Mouse (Mus musculus): ENCODE results near the gene Nicn1. TPM values are rescaled to one million over a fixed set of nuclear protein-coding genes. Genes with fewer than 3 reads are reported as not detected.
A peak's percentile ranks its signal among the peaks of the same experiment; 100 is the strongest.

Gene Nicn1
- 37.9 TPM for polyA plus RNA-seq (2012; fragmentation: generic; extraction: Trizol)

- peak within 1 kb of the TSS; percentile 41 for H3ac ChIP-seq (ENCODE audit: control insufficient read depth, insufficient read length)
- peaks cover 4% of the 10 kb centered on the region for H3K36me3 ChIP-seq (ENCODE audit: control insufficient read depth, insufficient read depth)
- H3K79me2 ChIP-seq (ENCODE audit: control insufficient read depth, insufficient read depth) = no peaks in the 10 kb centered on the region
- TF ChIP-seq MYOD1 (IDR thresholded peaks at IDR 0.05; ENCODE audit: control insufficient read depth in 1 of 3, insufficient read length in 2 of 3, low read depth in 2 of 3) (no peak), MYOG (IDR thresholded peaks at IDR 0.05; ENCODE audit: control insufficient read depth in 1 of 3, insufficient read depth in 1 of 3, insufficient read length in 2 of 3, low read depth in 2 of 3) (no peak), POLR2A (IDR thresholded peaks at IDR 0.05; ENCODE audit: insufficient read length, low read depth) (peak; percentile 21)
- peak within 1 kb of the TSS; percentile 63 for H3K4me3 ChIP-seq
- H3K4me2 ChIP-seq (ENCODE audit: low read depth) = peak within 1 kb of the TSS; percentile 94
- H3K27me3 ChIP-seq (ENCODE audit: control insufficient read depth, insufficient read depth, insufficient read length) = no peaks in the 10 kb centered on the region
Observed at GRCm38 (mm10) chr9:108290016-108290750, at the start of gene Nicn1. Gene Nicn1 (plus strand): TSS chr9:108290429.

GRCm38 (mm10) chr9:108244540-108244939, 45.7 kb upstream of the Nicn1 start:
- Histone ChIP-seq H3K79me2 (ENCODE audit: control insufficient read depth, insufficient read depth) (peaks cover 46% of the 10 kb centered on the region), H3K36me3 (ENCODE audit: control insufficient read depth, insufficient read depth) (peaks cover 27% of the 10 kb centered on the region), H3K4me2 (ENCODE audit: low read depth) (no peak overlapping the region), H3K27me3 (ENCODE audit: control insufficient read depth, insufficient read depth, insufficient read length) (no peaks in the 10 kb centered on the region), H3ac (ENCODE audit: control insufficient read depth, insufficient read length) (no peak overlapping the region), H3K4me3 (no peak overlapping the region)
- TF ChIP-seq CEBPB (IDR thresholded peaks at IDR 0.05; ENCODE audit: insufficient read depth, poor library complexity, severe bottlenecking) = no peak
- TF ChIP-seq USF1 (IDR thresholded peaks at IDR 0.05; ENCODE audit: low read depth) = no peak
- TF ChIP-seq REST (IDR thresholded peaks at IDR 0.05; ENCODE audit: insufficient read depth, insufficient read length) = no peak
- TF ChIP-seq SRF (IDR thresholded peaks at IDR 0.05; ENCODE audit: control insufficient read depth, insufficient read length, low read depth) = no peak
- no peak for TF ChIP-seq POLR2A (IDR thresholded peaks at IDR 0.05; ENCODE audit: insufficient read length, low read depth)
- no peak for TF ChIP-seq MYOD1 (IDR thresholded peaks at IDR 0.05; ENCODE audit: control insufficient read depth in 1 of 3, insufficient read length in 2 of 3, low read depth in 2 of 3)

DNA sequence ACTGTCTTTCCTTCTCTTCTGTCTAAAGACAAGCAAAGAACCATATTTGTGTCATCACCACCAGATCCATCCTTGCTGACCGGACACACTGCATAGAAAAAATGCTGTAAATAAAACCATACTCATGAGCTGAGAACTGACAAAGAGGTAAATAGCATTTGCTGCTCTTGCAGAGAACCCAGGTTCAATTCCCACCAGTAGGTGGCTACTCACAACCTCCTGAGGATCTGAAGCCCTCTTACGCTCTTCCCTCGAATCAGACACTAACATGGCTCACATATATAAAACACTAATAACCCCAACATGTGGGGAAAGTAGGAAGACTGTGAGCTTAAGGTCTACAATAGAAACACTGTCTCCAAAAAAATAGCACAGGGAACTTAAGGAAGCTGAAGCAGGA, 45.2 kb upstream of the Nicn1 start:
- no peak overlapping the region for H3ac ChIP-seq (ENCODE audit: control insufficient read depth, insufficient read length)
- H3K27me3 ChIP-seq (ENCODE audit: control insufficient read depth, insufficient read depth, insufficient read length) = no peaks in the 10 kb centered on the region
- no peak overlapping the region for H3K4me2 ChIP-seq (ENCODE audit: low read depth)
- H3K79me2 ChIP-seq (ENCODE audit: control insufficient read depth, insufficient read depth) = peaks cover 43% of the 10 kb centered on the region
- peaks cover 27% of the 10 kb centered on the region for H3K36me3 ChIP-seq (ENCODE audit: control insufficient read depth, insufficient read depth)
- no peak overlapping the region for H3K4me3 ChIP-seq
- TF ChIP-seq REST (IDR thresholded peaks at IDR 0.05; ENCODE audit: insufficient read depth, insufficient read length) = no peak
- TF ChIP-seq MYOG (IDR thresholded peaks at IDR 0.05; ENCODE audit: control insufficient read depth in 1 of 3, insufficient read depth in 1 of 3, insufficient read length in 2 of 3, low read depth in 2 of 3) = no peak
- no peak for TF ChIP-seq CEBPB (IDR thresholded peaks at IDR 0.05; ENCODE audit: insufficient read depth, poor library complexity, severe bottlenecking)
- TF ChIP-seq MAX (IDR thresholded peaks at IDR 0.05; ENCODE audit: low read depth) = no peak
- TF ChIP-seq TCF3 (IDR thresholded peaks at IDR 0.05; ENCODE audit: insufficient read length, low read depth) = no peak
- no peak for TF ChIP-seq POLR2AphosphoS2 (IDR thresholded peaks at IDR 0.05; ENCODE audit: insufficient read length, low read depth)
- TF ChIP-seq POLR2A (IDR thresholded peaks at IDR 0.05; ENCODE audit: insufficient read length, low read depth) = no peak
- no peak for TF ChIP-seq SRF (IDR thresholded peaks at IDR 0.05; ENCODE audit: control insufficient read depth, insufficient read length, low read depth)
- TF ChIP-seq USF1 (IDR thresholded peaks at IDR 0.05; ENCODE audit: low read depth) = no peak
- TF ChIP-seq MYOD1 (IDR thresholded peaks at IDR 0.05; ENCODE audit: control insufficient read depth in 1 of 3, insufficient read length in 2 of 3, low read depth in 2 of 3) = no peak
- no peak for TF ChIP-seq TCF12 (IDR thresholded peaks at IDR 0.05; ENCODE audit: insufficient read depth, poor library complexity, severe bottlenecking)
- TF ChIP-seq E2F4 (IDR thresholded peaks at IDR 0.05; ENCODE audit: insufficient read depth) = no peak

DNA sequence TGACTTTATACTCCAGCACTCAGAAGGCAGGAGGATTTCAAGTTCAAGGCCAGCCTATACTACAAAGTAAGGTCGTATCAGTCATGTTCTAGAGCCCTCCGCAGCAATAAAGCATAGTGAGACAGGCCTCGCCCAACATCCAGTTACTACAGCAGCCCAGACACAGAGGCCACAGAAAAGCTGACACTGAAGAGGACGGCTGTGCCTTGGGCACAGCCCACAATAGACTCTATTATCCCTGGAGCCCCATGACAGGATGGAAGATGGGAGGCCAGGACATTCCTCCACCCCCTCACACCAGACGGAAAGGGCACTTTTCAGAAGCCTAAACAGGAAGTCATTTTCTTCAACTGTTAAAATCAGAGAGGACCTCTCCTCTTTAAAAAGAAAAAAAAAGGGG, 41.3 kb upstream of the Nicn1 start:
- H3K27me3 ChIP-seq (ENCODE audit: control insufficient read depth, insufficient read depth, insufficient read length) = no peaks in the 10 kb centered on the region
- H3K79me2 ChIP-seq (ENCODE audit: control insufficient read depth, insufficient read depth) = peaks cover 22% of the 10 kb centered on the region
- no peak overlapping the region for H3K4me3 ChIP-seq
- H3ac ChIP-seq (ENCODE audit: control insufficient read depth, insufficient read length) = no peak overlapping the region
- TF ChIP-seq POLR2AphosphoS2 (IDR thresholded peaks at IDR 0.05; ENCODE audit: insufficient read length, low read depth) (no peak), USF1 (IDR thresholded peaks at IDR 0.05; ENCODE audit: low read depth) (no peak), POLR2A (IDR thresholded peaks at IDR 0.05; ENCODE audit: insufficient read length, low read depth) (no peak), REST (IDR thresholded peaks at IDR 0.05; ENCODE audit: insufficient read depth, insufficient read length) (no peak)
- H3K36me3 ChIP-seq (ENCODE audit: control insufficient read depth, insufficient read depth) = peaks cover 30% of the 10 kb centered on the region
- no peak overlapping the region for H3K4me2 ChIP-seq (ENCODE audit: low read depth)

GRCm38 (mm10) chr9:108251877-108252276, 38.4 kb upstream of the Nicn1 start:
- peaks cover 17% of the 10 kb centered on the region for H3K36me3 ChIP-seq (ENCODE audit: control insufficient read depth, insufficient read depth)
- no peak overlapping the region for H3K4me2 ChIP-seq (ENCODE audit: low read depth)
- peaks cover 40% of the 10 kb centered on the region for H3K79me2 ChIP-seq (ENCODE audit: control insufficient read depth, insufficient read depth)
- H3K27me3 ChIP-seq (ENCODE audit: control insufficient read depth, insufficient read depth, insufficient read length) = no peaks in the 10 kb centered on the region
- no peak overlapping the region for H3K4me3 ChIP-seq
- H3ac ChIP-seq (ENCODE audit: control insufficient read depth, insufficient read length) = no peak overlapping the region
- no peak for TF ChIP-seq MAX (IDR thresholded peaks at IDR 0.05; ENCODE audit: low read depth)
- no peak for TF ChIP-seq MYOD1 (IDR thresholded peaks at IDR 0.05; ENCODE audit: control insufficient read depth in 1 of 3, insufficient read length in 2 of 3, low read depth in 2 of 3)
- no peak for TF ChIP-seq CEBPB (IDR thresholded peaks at IDR 0.05; ENCODE audit: insufficient read depth, poor library complexity, severe bottlenecking)
- TF ChIP-seq TCF3 (IDR thresholded peaks at IDR 0.05; ENCODE audit: insufficient read length, low read depth) = no peak
